Mouse (Mus musculus) hematopoietic stem cell, adult 5-6 weeks (primary cell): ENCODE data around the gene Atxn3. TPM values are rescaled to one million over a fixed set of nuclear protein-coding genes. Genes with fewer than 3 reads are reported as not detected.
"Not testable (repeated sequence)": the region's sequence is repeated elsewhere in the genome, so short reads cannot be mapped to it uniquely, and the experiment has no call there.

ENCODE experiments used
- ATAC-seq, 2 experiments: fragments of 125-278 bp in 1 of 2; replicated peaks in 1 of 2; 2 replicates each; pipeline ENCODE4 v1.8.0; 2016 to 2017; ENCODE audit warnings: inconsistent platforms in 2 of 2, mild to moderate bottlenecking in 2 of 2, moderate number of reproducible peaks in 2 of 2, low read depth in 1 of 2, moderate TSS enrichment in 1 of 2; ENCODE audit not compliant: low FRiP score in 2 of 2, poor library complexity in 2 of 2, severe bottlenecking in 2 of 2, insufficient read depth in 1 of 2, low TSS enrichment in 1 of 2
- total RNA-seq: library from RNA; stranded (forward); fragments of 172-1452, 232-1000 nt; gene quantifications from 2 replicates; pipeline ENCODE4 v1.2.3, GENCODE M21; 2017

Gene Atxn3
- total RNA-seq, 1 experiment from 2014 or later: 48.0 TPM

DNA sequence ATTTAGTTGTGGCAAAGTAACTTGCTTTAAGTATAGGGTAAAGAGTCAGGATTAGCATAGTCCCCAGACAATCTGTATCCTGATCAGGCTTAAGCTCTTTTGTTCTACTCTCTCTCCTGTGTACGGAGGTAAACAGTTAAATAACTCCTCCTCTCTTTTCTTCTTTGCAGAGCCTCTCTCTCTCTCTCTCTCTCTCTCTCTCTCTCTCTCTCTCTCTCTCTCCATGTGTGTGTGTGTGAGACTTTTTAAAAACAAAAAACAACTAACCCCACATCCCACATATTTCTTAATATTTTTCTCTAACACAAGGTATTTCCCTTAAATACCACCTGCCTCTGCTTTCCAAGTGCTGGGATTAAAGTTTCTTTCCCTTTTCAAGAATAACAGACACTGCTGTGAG is 16.5 kb upstream of the Atxn3 start:
- ATAC-seq: no peak

DNA sequence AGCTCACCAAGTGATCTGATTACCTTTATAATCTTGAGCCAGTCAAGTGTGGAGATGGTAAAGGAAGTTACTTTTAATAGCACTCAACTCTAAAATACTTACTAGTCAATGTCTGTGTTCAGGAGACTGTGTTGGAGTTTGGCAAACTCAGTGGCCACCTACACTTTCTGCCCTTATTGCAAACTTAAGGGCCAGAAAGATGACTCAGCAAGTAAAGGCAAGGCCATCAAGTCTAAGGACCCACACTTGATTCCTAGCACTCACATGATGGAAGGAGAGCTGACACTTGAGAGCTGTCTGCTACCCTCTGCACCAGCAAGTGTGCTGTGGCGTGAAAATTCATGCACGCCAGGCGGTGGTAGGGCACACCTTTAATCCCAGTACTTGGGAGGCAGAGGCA is 14.2 kb upstream of the Atxn3 start:
- ATAC-seq: no peak

- no peak for ATAC-seq
These were observed 13.3 kb upstream of the Atxn3 start for GRCm38 (mm10) chr12:101971311-101971710.

DNA sequence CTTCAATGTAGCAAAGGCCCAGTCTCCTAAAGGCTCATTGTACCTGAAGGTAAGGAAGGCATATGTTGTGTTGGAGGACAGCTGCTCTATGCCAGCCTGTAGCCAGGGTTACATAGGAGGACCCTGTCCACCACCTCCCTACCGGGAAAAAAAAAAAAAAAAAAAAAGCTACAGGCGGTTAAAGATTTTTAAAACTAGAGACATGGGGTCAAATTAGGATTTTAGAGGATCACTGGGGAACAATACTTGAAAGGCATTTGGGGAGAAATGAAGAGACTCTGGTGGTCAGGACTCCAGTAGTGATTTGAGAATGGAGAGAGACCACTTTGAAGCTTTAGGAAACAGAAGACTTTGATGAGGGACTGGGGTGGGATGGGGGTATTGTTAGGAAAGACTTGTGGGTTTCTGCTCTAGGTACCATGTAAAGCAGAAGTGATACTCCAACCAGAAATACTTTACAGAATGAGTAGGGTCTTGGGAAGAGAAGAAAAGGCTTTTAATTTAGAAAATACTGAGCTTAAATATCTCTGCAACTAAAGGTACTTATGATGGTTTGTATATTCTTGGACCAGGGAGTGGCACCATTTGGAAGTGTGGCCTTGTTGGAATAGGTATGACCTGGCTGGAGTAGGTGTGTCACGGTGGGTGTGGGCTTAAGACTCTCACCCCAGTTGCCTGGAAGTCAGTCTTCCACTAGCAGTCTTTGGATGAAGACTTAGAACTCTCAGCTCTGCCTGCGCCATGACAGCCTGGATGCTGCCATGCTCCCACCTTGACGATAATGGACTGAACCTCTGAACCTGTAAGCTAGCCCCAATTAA is 1.1 kb upstream of the Atxn3 start:
- ATAC-seq: not testable (repeated sequence)

GRCm38 (mm10) chr12:101958556-101958955 is 510 bp upstream of the Atxn3 start:
- ATAC-seq: peak in 1 of 2 experiments; percentile 37; a peak in 1 of 4 replicates

GRCm38 (mm10) chr12:101957079-101957941 is 736 bp downstream of the Atxn3 start:
- ATAC-seq: no peak

DNA sequence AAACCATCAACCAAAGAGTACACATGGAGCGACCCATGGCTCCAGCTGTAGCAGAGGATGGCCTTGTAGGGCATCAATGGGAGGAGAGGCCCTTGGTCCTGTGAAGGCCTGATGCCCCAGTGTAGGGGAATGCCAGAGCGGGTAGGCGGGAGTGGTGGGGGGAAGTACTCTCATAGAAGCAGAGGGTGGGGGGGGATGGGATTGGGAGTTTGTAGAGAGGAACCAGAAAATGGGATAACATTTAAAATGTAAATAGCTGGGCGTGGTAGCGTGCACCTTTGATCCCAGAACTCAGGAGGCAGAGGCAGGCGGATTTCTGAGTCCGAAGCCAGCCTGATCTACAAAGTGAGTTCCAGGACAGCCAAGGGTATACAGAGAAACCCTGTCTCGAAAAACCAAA is 2.2 kb downstream of the Atxn3 start:
- ATAC-seq: not testable (repeated sequence)

GRCm38 (mm10) chr12:101948801-101949200 is 9.2 kb downstream of the Atxn3 start:
- no peak for ATAC-seq

- no peak for ATAC-seq
These were observed 10.1 kb downstream of the Atxn3 start for GRCm38 (mm10) chr12:101947986-101948385.

- ATAC-seq: no peak
These were observed 20.5 kb downstream of the Atxn3 start for GRCm38 (mm10) chr12:101937572-101937971.

DNA sequence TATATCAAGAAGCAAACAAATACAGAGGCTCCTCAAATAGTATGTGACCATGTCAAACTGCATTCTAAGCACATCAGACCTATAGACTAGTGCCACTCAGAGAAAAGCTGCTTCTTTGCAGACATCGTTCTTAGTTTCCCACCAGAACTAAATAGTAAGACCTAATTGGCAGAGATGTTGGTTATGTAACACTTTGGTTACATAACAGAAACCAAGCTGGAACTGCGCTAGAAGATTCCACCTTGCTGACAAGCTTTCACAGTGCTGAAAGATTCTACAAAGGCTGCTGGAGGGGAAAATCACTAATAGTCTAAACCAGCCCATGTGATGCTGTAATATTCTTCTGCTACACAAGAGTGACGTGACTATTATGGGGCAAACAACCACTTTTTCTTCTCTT is 22.8 kb downstream of the Atxn3 start:
- no peak for ATAC-seq

GRCm38 (mm10) chr12:101928423-101928822 is 29.6 kb downstream of the Atxn3 start:
- no peak for ATAC-seq

- ATAC-seq: no peak
These were observed 35.7 kb downstream of the Atxn3 start for GRCm38 (mm10) chr12:101922313-101922712.

- ATAC-seq: no peak
These were observed 38.2 kb downstream of the Atxn3 start for GRCm38 (mm10) chr12:101919847-101920246.

DNA sequence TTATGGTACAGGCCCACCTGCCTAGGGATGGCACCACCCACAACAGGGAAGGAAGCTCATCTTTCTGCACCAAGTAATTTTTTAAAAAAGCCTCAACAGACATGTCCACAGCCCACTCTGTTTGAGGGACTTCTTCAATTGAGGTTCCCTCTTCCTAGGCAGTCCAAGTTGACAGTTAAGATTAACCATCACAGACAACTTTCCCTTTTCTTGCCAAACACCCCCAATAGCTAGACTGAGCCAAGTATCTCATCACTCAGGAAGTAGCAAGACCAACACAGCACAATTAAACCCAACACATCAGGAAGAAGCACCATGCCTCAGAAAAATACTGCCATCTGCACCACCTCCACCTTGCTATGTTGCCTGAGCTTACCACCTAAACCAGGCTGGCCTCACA is 40.9 kb downstream of the Atxn3 start:
- ATAC-seq: no peak

DNA sequence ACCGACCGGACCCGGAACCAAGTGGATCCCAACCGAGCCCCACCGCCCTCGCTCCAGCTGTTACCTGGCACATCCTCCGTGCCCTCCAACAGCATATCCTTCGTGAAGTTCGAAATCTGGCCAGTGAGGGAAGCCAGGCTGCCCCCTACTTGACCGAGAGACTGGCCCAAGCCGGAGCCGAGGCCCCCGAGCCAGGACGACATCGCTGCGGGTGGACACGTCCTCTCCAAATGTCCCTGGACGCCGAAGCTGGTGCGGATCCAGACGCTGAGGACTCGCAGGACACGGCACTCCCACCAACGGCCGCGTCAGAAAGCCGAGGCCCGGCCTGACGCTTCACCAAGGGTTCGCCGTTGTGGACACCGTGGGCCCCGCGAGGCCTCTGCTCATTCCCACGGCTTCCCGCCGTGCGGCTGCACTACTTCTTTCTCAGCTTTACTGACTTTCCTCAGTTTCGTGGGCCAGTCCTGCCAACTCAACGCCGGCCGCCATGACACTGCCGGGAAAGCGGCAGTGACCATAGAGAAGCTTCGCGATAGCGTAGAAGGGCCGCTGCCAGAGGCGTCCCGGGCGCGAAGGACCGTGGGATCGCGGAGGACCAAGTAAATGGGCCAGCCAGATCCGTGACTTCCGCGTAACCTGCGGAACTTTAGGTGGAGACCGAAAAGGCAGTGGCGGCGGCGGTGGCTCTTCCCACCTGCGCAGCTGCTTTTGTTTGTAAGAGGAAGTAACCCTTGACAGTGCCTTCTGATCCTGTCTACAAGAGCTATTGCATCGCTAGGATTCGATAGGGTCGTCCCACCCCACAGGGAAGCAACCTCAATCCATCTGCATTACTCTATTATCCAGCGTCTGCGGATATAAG is 45.2 kb downstream of the Atxn3 start, which contains the start of gene Trip11:
TSS of gene Trip11 (minus strand) at position 642 of the 865 bp plus-strand sequence.
- peak; percentile 96 to 97 for ATAC-seq

- ATAC-seq: no peak
These were observed 46.7 kb downstream of the Atxn3 start for GRCm38 (mm10) chr12:101911346-101911745.
